Mouse (Mus musculus) hindlimb bud, embryonic 11.5 days (tissue): ENCODE data around the gene Kif5c.

ENCODE experiments used
- DNase-seq: peaks from one replicate; pipeline ENCODE4 v3.0.0-alpha.2; 2012; ENCODE audit warnings: low read depth, low spot score; ENCODE audit errors: extremely low spot score

Kif5c gene

DNA sequence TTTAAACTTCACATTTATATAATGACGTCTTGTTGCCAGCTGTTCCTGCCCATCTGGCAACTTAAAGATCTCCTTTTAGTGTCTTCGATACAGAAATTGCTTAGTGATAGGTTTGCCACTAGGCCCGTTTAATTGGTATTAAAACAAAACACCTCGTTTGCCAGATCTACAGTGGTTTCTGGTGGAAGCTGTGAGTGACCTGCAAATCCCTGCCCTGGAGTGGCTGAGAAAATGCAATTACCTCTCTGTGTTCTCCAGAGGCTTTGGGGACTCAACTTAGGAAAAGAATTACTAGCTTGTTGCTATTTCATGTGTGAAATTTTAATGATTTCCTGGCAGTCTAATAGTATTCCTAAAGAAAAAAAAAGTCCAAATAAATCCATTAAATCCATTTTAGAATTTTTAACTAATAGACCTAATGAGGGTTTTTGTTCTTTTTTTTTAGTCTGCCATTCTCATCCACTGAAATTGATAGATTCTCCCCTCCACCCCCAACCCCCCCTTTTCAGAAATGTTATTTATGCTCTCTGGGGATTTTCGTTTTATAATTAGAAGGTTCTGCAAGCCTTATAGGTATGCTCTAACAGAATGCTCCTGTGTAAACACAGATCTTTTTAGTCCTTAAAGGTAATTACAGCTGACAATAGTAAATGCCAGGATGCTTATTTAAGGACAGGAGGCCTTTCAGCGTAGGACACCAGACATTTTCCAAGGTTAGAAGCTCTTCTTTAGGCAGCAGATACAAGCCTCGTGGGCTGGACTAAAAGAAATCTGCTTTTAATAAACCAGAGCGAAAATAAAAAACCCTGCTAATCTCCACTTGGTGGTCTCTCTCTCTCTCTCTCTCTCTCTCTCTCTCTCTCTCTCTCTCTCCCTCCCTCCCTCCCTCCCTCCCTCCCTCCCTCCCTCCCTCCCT is 100.1 kb downstream of the Kif5c start:
- peak; percentile 53 for DNase-seq

DNA sequence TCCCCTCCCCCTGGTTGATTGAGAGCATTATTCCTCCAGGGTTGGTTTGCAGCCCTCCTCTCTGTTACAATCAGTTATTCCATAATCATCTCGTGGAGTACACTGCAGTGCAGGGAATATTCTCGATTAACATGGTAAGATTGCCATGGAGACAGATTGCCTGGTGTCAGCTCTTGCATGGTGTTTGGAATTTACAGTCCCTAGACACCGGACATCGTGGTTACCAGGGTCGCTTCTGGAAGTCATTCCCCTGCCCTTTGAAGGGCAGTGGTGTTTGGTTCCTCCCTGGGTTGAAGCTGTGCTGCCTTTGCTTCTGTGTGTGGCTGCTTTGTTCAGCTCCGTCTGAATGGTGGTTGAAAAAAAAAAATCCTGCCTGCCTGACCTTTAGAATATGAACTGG is 100.8 kb downstream of the Kif5c start:
- DNase-seq = peak; percentile 67

DNA sequence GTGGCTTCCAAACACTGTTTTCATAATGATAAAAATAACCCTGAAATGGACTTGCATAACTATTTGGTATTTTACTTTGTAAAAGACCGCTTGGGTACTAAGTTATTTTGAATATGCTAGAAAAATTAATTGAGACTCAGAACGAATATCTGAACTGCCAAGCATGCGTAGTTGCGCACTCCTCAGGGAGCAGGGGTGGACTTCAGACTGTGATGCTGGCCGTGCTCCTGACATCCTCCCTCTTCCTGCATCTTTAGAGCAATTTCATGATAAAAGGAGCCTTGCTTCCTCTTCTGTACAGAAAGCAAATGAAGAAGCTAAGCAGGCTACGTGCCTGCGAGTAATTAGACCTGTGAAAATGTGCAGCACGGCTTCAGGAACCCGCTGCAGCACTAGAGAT is 101.2 kb downstream of the Kif5c start:
- DNase-seq = no peak

DNA sequence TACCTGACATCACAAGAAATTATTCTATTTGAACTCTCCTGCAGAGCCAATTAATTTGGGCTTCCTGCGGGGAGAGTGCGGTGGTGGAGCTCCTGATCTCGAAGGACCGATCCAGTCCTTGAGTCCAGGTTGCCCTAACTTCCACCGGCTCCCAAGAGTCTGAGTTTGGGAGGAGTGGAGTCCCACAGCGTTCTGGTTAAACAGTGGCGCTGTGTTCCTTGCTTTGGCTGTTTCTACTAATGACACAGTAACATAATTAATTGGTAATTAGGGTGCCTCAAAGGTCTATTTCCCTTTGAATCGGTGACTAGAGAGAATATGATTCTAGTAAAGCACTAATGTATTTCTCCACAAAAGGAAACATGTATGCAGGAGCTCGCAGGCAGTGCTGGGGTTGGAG is 103.2 kb downstream of the Kif5c start:
- no peak for DNase-seq

DNA sequence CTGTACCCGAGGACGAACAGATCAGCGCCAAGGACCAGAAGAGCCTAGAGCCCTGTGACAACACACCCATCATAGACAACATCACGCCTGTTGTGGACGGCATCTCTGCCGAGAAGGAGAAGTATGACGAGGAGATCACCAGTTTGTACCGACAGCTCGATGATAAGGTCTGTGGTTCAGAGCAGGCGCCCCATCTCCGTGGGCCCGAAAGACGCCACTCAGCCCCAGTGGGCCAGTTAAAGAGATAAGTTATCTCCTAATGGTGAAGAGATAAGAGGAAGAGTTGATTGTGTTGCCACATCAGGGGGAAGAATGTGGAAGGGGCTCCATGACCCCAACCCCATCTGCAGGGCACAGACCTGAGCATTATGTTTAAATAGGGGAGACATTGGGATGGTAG is 103.9 kb downstream of the Kif5c start:
- no peak for DNase-seq

DNA sequence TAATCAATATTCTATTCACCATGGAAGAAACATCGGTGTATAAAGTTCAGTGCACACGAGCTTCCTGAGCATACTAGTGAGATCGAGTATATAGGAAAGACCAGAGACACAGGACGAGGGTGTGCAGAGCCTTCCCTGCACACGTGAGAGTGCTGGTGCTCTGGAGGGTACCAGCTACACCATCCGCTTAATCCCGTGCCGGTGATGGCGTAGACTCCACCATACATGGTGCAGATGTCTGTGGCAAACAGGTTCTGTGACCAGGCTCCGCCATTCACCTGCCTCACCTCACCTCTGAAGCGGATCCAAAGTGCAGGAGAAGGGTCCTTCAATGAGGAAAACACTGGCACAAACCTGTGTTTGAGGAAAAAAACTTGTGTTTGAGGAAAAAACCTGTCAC is 107.6 kb downstream of the Kif5c start:
- no peak for DNase-seq

DNA sequence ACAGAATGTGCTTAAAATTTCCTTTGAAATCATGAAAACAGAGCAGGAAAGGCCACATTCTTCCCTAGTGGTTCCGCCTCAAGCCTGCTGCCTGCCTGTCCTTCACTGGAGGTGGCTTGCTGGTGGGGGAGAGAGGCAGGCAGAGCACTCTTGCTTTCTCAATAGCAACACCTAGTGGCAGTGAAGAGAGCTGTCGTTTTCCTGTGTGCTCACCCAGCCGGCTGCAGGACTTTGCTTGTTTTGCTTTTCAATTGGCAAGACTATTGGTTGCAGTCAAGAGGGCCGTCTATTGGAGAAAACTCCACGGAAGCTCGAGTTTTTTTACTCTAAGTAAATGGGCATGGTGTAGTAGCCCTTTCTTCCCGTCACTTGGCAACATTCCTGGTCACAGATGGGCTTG is 108.1 kb downstream of the Kif5c start:
- DNase-seq = no peak

DNA sequence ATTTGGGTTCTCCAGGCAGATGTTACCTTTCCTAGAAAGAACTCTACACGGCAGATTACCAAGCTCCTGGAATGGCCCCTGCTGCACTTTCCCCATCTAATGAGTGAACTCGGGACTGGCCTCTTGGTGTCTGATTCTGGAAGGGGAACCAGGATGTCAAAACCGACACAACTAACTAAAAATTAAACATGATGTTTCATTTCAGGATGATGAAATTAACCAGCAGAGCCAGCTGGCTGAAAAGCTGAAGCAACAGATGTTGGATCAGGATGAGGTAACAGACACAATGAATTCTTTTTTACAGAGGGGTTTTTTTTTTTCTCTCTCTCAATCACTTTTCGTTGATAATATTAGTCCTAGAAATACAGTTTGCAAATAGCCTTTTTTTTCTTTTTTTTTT is 108.6 kb downstream of the Kif5c start:
- DNase-seq = no peak

DNA sequence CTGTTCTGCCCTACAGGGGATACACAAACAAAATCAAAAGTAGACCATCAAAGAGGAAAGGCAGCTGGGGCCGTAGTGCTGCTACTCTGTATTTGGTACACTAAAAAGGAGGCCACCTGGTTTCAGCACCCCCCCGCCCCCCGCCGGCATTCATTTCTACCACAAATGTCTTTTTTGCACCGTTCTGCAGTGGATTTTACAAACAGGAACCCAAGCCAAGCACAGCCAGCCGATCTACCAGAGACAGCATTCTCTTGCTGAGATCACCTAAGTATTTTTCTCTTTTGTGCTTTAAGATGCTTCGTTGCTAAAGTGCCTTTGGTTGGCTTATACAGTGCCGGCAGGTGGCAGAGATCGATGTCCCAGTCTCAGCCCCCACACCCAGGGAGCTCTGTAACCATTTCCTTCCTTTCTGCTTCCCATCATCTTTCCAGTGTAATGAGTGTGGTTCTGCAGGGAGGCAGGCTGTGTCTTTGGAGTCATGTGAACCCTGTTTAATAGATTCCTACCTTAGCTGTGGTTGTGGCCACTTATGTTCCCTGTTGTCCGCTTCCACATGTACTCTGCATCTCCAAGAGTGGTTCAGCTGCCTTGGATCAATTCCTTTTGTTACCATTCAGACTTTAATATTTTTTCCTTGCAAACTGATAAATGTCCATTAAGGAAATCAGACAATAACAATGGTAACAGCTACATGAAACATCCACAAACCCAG is 110.0 kb downstream of the Kif5c start:
- DNase-seq = no peak

DNA sequence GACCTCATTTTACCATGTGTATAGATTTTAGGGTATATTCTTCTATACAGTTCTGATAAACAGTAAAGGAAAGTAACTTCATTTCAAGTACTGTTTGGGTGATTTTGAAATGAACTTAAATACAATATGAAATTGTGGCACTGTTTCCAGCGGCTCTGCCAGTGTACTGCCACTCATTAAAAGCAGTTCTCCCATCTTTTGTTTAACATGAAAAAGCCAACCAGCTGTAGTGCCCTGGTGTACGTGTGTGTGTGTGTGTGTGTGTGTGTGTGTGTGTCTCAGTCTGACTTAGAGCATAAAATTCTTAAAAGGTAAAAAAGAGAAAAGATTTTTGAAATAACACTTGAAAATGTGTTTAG is 110.5 kb downstream of the Kif5c start:
- no peak for DNase-seq

DNA sequence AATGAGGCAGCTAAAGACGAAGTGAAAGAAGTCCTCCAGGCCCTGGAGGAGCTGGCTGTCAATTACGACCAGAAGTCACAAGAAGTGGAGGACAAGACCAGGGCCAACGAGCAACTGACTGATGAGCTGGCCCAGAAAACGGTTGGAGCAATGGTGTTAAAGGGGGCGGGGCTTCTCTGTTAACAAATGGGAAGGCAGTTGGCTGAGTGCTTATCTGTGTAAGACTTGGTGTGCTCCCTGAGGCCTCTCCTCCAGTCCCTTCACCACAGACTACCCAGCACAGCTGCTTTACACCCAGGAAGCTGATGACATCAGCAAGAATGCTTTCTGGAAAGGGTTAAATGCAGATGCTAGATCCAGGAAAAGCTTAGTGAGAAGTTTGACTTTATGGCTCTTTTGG is 111.1 kb downstream of the Kif5c start:
- DNase-seq = no peak

DNA sequence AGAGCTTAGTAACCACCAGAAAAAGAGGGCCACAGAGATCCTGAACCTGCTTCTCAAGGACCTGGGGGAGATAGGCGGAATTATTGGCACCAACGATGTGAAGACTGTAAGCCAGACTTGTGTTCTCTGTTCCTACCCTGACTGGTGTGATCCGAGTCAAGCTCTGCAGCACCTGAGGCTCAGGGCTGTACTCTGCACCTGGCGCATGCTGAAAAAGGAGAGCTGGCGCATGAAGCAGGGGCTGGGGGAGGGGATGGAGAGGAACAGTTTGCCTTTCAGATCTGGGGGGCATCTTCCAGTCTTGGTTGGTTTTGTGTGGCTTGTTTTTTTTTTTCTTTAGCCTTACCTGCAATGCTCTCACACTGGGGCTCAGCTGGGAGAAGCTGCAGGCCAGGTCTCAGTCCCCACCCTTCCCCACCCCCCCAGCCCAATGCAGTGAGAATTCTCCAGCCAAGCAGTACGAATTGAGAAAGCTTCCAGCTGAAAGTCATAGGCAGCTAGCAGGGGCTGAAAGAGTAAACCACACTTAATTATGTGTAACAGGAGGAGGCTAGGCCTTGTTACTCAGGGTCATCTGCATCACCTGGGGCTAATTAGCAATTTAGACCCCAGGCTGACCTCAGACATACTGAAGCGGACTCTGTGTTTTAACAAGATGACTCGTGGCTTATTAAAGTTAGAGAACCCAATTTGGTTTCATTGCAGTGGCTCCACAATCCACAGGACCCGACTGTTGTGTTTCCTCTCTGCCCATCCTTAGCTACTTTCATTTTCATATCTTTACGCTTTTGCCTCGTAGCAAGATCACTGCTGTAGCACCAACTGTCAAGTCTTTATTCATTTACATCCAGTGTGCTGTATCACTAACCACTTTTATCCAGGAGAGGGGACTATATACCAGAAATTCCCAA is 113.9 kb downstream of the Kif5c start:
- DNase-seq = no peak

DNA sequence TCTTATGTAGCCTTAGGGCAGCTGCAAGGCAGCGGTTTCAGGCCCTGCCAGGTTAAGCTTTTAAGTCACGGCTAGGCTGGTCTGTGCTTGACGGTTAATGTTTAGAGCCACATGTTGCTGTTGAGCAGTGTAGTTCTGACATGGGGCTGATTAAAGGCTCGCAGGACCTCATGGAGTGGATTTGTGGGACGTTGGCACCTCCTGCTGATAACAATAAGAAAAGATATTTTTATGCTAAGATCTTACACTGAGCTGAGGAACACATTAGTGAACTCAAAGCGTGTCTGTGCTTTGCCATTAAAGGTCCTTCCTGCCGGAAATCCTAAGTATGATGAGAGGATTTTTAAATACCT is 114.5 kb downstream of the Kif5c start:
- DNase-seq = no peak

DNA sequence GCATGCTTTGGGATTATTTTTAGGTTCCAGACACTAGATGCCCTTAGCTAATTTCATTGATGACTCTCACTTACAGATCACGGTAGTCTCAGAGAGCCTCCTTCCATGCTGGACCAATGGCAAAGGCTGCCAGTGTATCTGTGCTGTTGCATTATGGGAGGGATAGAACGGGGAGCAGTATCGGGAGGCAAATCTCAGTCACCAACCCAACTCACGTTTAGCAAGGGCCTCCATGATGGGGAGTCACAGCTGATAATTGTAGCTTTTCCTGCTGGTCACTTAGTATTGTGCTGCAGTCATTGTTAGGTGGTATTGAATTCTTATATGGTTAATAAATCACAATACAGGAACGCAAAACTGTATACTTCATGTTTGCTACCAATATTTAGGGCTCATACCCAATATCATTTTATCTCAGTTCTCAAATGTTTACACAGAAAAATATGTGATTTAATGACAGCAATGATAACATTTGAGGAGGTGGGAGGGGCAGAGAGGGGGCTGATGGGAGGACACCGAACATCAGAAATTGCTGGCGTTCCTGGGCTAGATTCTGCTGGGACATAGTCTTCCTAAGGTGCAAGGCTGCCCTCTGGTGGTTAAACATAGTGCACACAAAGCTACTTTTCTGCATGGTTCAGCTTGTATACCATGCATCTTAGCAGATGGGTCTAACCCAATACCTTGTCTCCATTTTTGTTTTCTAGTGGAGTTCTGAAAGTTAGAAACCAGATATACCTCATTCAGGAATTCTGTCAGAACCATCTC is 115.1 kb downstream of the Kif5c start:
- no peak for DNase-seq

DNA sequence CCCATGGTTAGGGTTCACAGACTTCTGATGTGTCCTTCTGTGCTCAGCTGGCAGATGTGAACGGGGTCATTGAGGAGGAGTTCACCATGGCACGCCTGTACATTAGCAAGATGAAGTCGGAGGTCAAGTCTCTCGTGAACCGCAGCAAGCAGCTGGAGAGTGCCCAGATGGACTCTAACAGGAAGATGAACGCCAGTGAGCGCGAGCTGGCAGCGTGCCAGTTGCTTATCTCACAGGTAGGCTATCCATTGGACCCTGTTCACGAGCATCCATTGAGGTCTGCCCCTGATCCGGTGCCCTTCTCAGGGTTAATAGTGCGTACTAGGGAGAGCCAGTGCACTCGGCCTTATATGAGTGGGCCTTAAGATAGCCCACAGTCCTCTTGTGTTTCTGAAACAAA is 116.3 kb downstream of the Kif5c start:
- no peak for DNase-seq

DNA sequence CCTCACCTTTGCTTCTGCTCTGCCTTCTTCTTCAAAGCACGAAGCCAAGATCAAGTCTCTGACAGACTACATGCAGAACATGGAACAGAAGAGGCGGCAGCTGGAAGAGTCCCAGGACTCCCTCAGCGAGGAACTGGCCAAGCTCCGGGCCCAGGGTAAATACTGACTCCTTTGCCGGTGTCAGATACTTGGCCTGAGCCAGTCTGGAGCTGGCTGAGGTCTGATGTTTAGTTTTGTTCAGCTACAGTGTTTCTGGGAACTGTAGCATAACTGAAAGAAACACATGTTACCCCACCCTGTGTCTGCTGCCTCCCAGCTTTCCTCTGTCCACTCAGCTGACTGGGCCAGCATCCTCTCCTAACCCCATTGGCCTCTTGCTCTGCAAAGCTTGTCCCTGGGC is 119.9 kb downstream of the Kif5c start:
- no peak for DNase-seq

DNA sequence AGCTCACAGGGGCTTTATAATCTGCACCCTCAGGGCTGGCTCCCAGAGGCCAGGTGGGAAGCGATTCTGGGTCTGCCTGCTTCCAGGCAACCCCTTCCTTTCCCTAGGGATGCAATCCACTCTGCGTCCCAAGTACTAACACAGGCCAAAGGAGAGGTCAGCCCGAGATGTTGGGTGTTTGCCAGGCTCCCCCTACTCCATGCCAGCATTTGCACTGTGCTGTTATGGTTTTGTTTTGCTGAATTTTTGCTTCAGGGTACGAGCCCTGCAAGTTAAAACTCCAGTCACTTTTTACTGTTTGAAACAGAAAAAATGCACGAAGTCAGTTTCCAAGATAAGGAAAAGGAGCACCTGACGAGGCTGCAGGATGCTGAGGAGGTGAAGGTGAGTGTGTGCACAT is 121.9 kb downstream of the Kif5c start:
- no peak for DNase-seq

DNA sequence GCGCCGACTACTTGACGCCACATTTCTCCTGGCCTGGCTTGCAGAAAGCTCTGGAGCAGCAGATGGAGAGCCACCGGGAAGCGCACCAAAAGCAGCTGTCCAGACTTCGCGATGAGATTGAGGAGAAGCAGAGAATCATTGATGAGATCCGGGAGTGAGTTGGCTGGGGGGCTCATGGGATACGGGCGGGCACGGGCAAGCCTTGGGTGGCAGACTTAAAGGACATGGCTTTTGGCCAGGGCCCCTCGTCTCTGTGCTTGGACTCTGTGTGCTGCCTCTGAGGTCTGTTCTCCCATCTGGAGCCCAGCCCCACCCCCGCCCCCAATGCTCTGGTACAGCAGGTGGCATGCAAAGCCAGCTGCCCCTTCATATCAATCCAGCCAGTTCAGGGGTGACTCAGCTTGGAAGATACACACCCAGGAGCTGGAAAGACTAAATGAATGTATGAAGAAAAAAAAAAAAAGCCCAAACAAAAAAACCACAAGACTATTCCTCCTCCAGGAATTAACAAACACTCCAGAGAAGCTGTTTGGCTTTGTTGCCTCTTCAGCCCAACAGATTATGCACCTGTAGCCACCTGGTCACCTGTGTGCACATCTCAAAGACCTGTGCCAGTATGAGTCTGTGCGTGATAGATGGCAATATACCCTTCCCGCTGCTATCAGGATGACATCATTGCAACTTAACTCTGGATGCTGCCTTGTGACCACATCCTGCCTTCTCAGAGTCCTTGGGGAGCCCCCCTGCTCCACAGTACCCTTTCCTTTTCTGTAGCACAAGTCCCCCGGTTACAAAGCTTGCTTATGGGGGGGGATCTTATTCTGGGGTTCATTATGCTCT is 123.0 kb downstream of the Kif5c start:
- DNase-seq = no peak

DNA sequence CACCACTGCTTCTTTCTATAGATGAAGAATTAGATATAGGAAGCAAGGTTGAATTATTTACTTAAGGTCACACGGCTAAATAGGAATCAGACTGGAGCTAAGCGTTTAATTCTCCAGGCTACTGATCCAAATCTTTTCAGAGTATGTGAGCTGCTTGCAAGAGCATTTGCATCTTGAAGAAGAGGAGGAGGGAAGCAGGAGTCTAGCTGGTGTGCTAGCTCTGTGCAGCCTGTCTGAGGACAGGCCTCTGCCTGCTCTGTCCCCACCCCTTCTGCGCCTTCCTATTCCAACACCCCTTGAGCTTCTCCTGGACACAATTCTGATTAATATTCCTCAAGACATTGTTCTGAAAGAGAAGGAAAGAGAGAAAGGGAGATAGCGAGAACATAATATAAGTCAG is 123.8 kb downstream of the Kif5c start:
- no peak for DNase-seq

DNA sequence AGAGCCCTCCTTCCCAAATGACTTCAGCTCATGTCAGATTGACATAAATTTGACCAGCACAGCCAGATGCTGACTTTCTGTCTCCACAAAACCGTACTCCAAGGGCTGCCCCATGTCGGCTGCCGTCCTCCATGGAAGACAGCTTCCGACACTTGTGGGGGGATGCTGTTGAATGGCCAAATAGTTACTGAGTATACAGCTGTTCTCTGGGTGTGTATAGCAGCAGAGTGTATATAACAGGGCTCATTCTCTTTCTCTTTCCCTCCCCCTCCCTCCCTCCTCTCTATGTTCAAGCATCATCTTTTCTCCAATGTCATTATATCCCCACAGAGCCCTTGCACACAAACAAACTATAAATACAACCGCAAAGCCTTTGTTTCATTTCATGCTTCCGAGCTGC is 124.7 kb downstream of the Kif5c start:
- no peak for DNase-seq
